21 mouse cellular contexts compared by ENCODE assay signal in the genomic region with DNA sequence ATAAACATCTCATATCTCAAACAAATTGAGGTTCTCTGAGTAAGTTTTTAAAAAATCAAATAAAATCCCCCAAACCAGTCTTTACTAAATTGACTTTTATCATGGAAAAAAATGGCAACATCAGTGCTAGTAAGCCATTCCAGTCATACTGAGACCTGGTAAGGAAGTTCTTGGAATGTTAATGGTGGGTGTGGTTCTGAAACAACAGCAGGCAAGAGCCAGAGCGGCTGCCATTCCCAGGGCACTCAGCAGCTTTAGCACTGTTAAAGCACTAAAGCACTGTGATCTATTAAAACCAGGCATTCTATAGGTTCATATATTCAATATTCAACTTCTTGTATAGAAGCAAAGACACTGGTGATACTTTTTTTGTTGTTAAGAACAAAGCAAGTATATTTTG.
"Had no signal": no experiment of that assay in that cellular context is flagged by ENCODE, and none has a peak within 500 bp of the region (broad histone marks: within the 10 kb centered on the region; RNA-seq: fewer than 3 reads in every experiment).

No protein-coding gene starts in this region.

- H3K36me3 ChIP-seq: kidney, embryonic 15.5 days; limb, embryonic 12.5 days; limb, embryonic 15.5 days; midbrain, embryonic 12.5 days; midbrain, embryonic 15.5 days; neural tube, embryonic 12.5 days; neural tube, embryonic 15.5 days; stomach, embryonic 15.5 days had no signal

- H3K9ac ChIP-seq: kidney, embryonic 15.5 days; limb, embryonic 12.5 days; limb, embryonic 15.5 days; liver, embryonic 14.5 days; liver, postnatal 0 days; lung, embryonic 14.5 days; midbrain, embryonic 12.5 days; midbrain, embryonic 15.5 days; neural tube, embryonic 12.5 days; neural tube, embryonic 15.5 days; stomach, embryonic 15.5 days had no signal

- H3K27me3 ChIP-seq: kidney, embryonic 15.5 days; limb, embryonic 12.5 days; limb, embryonic 15.5 days; midbrain, embryonic 12.5 days; midbrain, embryonic 15.5 days; neural tube, embryonic 12.5 days; neural tube, embryonic 15.5 days; stomach, embryonic 15.5 days had no signal

- DNase-seq: kidney, adult 8-10 months; kidney, postnatal 10 days; kidney, postnatal 36 days; left cerebral cortex, postnatal 4 days; liver, postnatal 0 days; lung, embryonic 14.5 days; right cerebral cortex, adult 18-20 months; right cerebral cortex, postnatal 14 days; spleen, adult 18-20 months; thymus, postnatal 25 days had no signal

- H3K9me3 ChIP-seq: kidney, embryonic 15.5 days; limb, embryonic 12.5 days; limb, embryonic 15.5 days; midbrain, embryonic 12.5 days; midbrain, embryonic 15.5 days; neural tube, embryonic 12.5 days; neural tube, embryonic 15.5 days; stomach, embryonic 15.5 days had no signal

- H3K4me3 ChIP-seq: kidney, embryonic 15.5 days; limb, embryonic 12.5 days; limb, embryonic 15.5 days; midbrain, embryonic 12.5 days; midbrain, embryonic 15.5 days; neural tube, embryonic 12.5 days; neural tube, embryonic 15.5 days; stomach, embryonic 15.5 days had no signal

- ATAC-seq: liver, postnatal 0 days; midbrain, embryonic 15.5 days had no signal

- H3K27ac ChIP-seq: kidney, embryonic 15.5 days; limb, embryonic 12.5 days; limb, embryonic 15.5 days; liver, embryonic 14.5 days; macrophage; midbrain, embryonic 12.5 days; midbrain, embryonic 15.5 days; neural tube, embryonic 12.5 days; neural tube, embryonic 15.5 days; stomach, embryonic 15.5 days had no signal

- H3K4me1 ChIP-seq: midbrain, embryonic 12.5 days; midbrain, embryonic 15.5 days; neural tube, embryonic 12.5 days; neural tube, embryonic 15.5 days; stomach, embryonic 15.5 days had no signal

- H3K4me2 ChIP-seq: kidney, embryonic 15.5 days; limb, embryonic 12.5 days; limb, embryonic 15.5 days; liver, embryonic 11.5 days; lung, embryonic 14.5 days; midbrain, embryonic 12.5 days; midbrain, embryonic 15.5 days; neural tube, embryonic 12.5 days; neural tube, embryonic 15.5 days; stomach, embryonic 15.5 days had no signal
